Mouse (Mus musculus): ENCODE measurements around the gene Tmem117.

Tmem117 gene

GRCm38 (mm10) chr15:94628830-94629601 is at the start of gene Tmem117:
TSS of gene Tmem117 (plus strand) at chr15:94629232.
- no peak for DNase-seq (ENCODE audit: low read depth, low spot score)

GRCm38 (mm10) chr15:94582000-94582593 is 46.9 kb upstream of the Tmem117 start:
- no peak for DNase-seq (ENCODE audit: low read depth, low spot score)

DNA sequence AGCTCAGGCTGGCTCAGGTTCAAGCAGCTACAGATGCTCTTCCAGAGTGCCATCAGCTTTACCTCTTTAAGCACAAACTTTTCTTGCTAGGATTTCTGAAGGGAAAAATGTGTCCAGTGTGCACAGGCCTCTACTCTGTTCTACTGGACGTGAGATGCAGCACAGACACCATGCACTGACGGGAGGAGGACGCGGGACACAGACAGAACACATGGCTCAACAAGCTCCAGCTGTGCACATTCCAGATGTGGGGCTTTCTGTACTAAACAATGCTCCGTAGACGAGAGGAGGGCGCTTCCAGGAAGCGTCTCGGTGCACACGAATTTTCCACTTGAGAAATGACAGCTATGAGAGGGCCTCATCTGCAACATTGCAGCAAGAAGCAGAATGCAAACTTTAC is 45.9 kb upstream of the Tmem117 start:
- DNase-seq (ENCODE audit: low read depth, low spot score) = no peak

- DNase-seq (ENCODE audit: low read depth, low spot score) = no peak
Measured at GRCm38 (mm10) chr15:94584738-94585137, 44.3 kb upstream of the Tmem117 start.

DNA sequence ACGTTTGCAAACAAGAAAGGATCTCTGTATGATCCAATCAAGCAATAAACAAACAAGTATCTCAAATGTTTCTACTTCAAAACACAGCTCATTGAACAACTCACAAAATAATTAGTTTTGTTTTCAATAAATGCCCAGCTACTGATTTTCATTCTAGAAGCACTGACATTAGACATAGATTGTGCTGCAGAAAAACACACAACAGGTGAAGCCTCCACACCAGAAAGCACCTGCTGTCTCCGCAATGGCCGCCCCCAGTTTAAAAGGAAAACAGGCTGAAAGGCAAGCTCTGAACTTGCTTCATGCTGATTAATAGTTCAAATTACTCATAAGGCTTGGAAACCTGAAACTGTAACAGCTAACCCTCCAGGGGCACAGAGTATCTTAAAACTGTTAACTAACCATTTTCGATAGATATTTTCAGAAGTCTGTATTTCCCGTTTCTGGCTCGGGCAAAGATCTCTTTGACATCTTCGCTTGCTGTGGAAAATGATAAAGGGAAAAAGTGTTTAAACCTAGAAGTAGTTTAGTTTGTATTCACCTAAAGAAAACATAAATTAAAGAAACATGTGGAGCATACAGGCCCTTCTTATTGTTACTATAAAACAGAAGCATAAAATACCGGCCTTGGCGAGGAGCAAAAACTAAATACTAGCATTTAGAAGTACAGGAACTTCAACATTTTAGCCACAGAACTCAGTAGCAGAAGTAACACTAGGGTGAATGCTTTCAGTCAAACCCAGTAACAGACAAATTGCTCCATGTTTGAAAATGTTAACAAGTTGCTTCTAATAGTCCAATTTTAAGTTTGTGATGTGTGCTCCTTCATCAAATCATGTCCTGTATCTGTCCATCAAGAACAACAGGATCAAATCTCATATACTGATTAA is 41.0 kb upstream of the Tmem117 start:
- no peak for DNase-seq (ENCODE audit: low read depth, low spot score)

DNA sequence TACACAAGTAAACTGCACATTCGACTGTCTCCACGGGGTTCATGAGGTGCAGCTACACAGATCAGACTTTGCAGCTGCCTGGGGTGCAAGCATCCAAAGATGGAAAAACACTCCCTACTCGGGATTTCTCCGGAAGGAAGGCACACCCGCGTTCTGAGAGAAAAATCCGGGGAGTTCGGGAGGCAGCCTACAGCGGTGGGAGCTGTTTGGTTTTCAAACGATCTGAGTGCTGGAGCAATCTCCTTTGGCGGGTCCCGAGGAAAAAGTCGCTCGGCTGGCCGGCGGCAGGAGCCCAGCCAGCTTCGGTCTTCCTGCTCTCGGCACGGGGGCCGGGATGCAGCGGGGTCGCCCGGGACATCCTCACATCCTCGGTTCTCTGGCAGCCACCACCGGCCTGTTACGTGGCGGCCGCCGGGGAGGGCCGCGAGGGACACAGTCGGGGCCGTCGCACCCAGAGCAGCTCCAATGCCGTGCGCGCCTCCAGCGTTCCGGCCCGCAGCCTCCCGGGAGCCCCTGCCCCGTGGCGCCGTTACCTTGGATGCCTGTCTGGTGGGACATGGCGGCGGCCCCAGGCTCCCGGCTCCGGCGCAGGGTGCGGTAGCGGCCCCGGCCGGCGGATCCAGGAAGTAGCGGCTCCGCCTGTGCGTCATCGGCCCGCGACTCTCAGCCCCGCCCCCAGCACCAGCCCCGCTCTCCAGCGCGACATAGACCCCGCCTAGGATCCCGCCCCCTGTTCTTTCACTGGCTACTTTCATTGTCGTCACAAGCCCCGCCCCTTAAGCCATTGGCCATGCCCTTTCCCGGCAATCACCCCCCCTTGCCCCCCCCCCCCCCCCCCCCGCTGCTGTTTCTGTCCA is 39.6 kb upstream of the Tmem117 start, which contains the start of gene Twf1:
TSS of gene Twf1 (minus strand) at position 671 of the 857 bp plus-strand sequence.
- peak; percentile 92 for DNase-seq (ENCODE audit: low read depth, low spot score)

GRCm38 (mm10) chr15:94590083-94590482 is 38.9 kb upstream of the Tmem117 start:
- no peak for DNase-seq (ENCODE audit: low read depth, low spot score)

DNA sequence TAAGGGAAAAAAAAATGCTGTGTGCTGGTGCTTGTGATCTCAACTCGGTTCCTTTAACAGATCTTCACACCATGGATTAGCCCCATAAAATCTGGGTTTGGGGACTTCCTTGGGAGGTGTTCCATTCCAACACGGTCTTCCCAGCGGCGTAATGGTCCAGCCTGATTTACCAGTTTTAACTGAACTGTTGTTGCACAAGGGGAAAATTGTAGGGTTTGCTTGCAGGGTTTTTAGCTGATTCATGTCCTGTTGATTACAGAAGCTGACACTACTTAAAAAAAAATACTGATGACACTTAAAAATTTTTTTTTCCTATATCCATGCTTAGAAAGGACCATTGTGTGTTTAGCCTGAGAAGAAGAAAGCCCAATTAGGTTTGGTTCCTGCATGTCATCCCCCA is 37.7 kb upstream of the Tmem117 start:
- DNase-seq (ENCODE audit: low read depth, low spot score) = no peak

DNA sequence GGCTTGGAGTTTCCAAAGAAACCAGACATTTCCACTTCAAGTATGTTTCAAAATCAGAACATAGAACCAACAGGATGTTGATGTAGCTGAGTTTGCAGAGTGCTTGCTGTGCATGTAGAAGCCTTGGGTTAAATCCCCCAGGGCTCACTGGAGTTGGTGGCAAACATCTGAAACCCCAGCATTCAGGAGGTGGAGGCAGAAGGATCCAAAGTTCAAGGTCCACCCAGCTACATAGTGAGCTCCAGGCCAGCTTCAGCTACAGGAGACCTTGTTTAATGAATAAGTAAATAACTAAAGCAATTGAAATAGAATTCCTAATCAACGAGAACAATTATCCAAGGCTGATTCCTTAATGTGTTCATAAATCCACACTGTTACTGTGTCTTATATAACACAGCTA is 35.4 kb upstream of the Tmem117 start:
- no peak for DNase-seq (ENCODE audit: low read depth, low spot score)

GRCm38 (mm10) chr15:94600145-94600707 is 28.8 kb upstream of the Tmem117 start:
- DNase-seq (ENCODE audit: low read depth, low spot score) = no peak

- no peak for DNase-seq (ENCODE audit: low read depth, low spot score)
Measured at GRCm38 (mm10) chr15:94601339-94601738, 27.7 kb upstream of the Tmem117 start.

DNA sequence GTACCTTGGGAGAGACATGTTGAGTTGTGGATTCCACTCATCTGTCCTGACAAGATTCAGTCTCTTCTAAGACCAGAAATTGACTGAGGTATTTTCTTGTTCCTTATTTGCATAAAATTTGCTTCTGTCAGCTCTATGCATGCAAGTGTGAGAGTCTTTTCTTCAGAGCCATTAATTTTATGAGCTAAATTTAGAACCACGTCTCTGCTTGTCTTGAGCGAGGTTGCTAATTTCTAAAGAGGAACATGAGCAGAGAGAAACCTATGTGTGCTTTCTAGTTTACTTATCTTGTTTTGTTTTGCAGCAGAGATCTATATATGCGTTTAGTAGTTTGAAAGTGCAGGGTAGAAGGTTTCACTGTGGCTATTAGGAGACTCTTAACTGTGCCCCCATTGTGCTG is 26.6 kb upstream of the Tmem117 start:
- DNase-seq (ENCODE audit: low read depth, low spot score) = no peak

GRCm38 (mm10) chr15:94607768-94608167 is 21.3 kb upstream of the Tmem117 start:
- DNase-seq (ENCODE audit: low read depth, low spot score) = no peak

DNA sequence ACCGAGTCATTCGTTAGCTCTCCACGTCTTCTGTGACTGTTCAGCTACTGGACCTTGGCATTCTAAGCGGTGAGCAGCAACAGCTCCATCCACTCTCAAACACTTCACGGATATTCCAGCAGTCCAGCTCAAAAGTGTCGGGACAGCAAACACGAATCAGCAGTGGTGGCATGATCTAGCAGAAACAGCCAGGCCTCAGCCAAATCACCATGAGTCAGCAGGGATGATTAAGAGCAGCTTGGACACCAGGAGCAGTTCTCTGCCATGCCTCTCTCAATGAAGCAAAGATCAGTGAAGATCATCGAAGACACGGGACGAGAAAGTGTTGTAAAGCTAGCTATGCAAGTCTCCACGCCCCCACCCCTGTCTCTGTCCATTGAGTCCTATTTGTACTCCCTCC is 13.0 kb upstream of the Tmem117 start:
- DNase-seq (ENCODE audit: low read depth, low spot score) = no peak

- no peak for DNase-seq (ENCODE audit: low read depth, low spot score)
Measured at GRCm38 (mm10) chr15:94620909-94621308, 8.1 kb upstream of the Tmem117 start.

GRCm38 (mm10) chr15:94628463-94628829 is 586 bp upstream of the Tmem117 start:
- no peak for DNase-seq (ENCODE audit: low read depth, low spot score)

GRCm38 (mm10) chr15:94630553-94630952 is 1.5 kb downstream of the Tmem117 start:
- DNase-seq (ENCODE audit: low read depth, low spot score) = no peak

GRCm38 (mm10) chr15:94634524-94634923 is 5.5 kb downstream of the Tmem117 start:
- DNase-seq (ENCODE audit: low read depth, low spot score) = no peak

- DNase-seq (ENCODE audit: low read depth, low spot score) = no peak
Measured at GRCm38 (mm10) chr15:94638207-94638606, 9.2 kb downstream of the Tmem117 start.

GRCm38 (mm10) chr15:94639126-94639525 is 10.1 kb downstream of the Tmem117 start:
- DNase-seq (ENCODE audit: low read depth, low spot score) = no peak

DNA sequence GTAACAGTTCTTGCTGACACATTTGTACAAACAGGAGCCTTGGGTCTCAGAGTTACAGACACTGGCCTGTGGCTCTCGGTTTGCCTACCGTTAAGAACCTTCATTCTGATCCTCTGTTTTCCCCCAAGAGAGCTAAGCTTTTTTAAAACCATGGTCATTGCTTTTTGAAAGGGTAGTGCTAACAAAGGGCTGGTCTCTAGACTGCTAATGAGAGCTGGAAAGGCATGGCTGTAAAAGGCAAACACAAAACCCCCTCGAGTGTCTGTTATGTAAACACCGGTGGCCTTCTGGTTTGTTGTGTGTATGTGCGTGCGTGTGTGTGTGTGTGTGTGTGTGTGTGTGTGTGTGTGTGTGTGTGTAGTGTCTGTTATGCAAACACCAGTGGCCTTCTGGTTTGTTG is 17.0 kb downstream of the Tmem117 start:
- DNase-seq (ENCODE audit: low read depth, low spot score) = no peak
